Mouse (Mus musculus) midbrain, embryonic 10.5 days (tissue): ENCODE measurements at regions not wholly inside any gene's neighbourhood (a gene's known extent, or its start where the extent isn't known, plus 50 kb on each side); places are given as distances from the start of the nearest gene placed in this dataset.
"Not testable (repeated sequence)": the region's sequence is repeated elsewhere in the genome, so short reads cannot be mapped to it uniquely, and the experiment has no call there.

Source experiments
- DNase-seq: peaks from one replicate; pipeline ENCODE4 v3.0.0-alpha.2; 2017; ENCODE audit warnings: low spot score
- H3K27ac ChIP-seq: fragments of 300-500 bp; sonication (generic); replicated peaks from 2 replicates; pipeline ENCODE4 v1.5.1; 2016; ENCODE audit warnings: mild to moderate bottlenecking
- H3K27me3 ChIP-seq: fragments of 300-500 bp; sonication (generic); 2 replicates; pipeline ENCODE4 v1.6.1; 2016; ENCODE audit warnings: low read depth, mild to moderate bottlenecking; ENCODE audit not compliant: poor library complexity, severe bottlenecking
- H3K36me3 ChIP-seq: fragments of 300-500 bp; sonication (generic); 2 replicates; pipeline ENCODE4 v1.6.1; 2016; ENCODE audit warnings: mild to moderate bottlenecking, moderate library complexity
- H3K4me1 ChIP-seq: fragments of 300-500 bp; sonication (generic); 2 replicates; pipeline ENCODE4 v1.6.1; 2016
- H3K4me3 ChIP-seq: fragments of 300-500 bp; sonication (generic); 2 replicates; pipeline ENCODE4 v1.5.1; 2016; ENCODE audit warnings: mild to moderate bottlenecking, moderate library complexity
- H3K9me3 ChIP-seq: fragments of 300-500 bp; sonication (generic); replicated peaks from 2 replicates; pipeline ENCODE4 v1.6.1; 2016; ENCODE audit warnings: mild to moderate bottlenecking
- WGBS: fragments of 180-500 bp; shearing (Covaris S2); methylation state at CpG from one replicate; pipeline ENCODE4 v1.1.7; 2016; 5-methylcytosine and 5-hydroxymethylcytosine counted together

GRCm38 (mm10) chr3:151997111-151997510, 159.7 kb upstream of the Ptgfr start:
- H3K36me3 ChIP-seq: no peaks in the 10 kb centered on the region
- no peaks in the 10 kb centered on the region for H3K4me1 ChIP-seq
- H3K9me3 ChIP-seq: no peaks in the 10 kb centered on the region
- no peaks in the 10 kb centered on the region for H3K27me3 ChIP-seq
- 86% methylated on average over 4 of the region's 4 CpGs for WGBS
- no peak overlapping the region for H3K27ac ChIP-seq
- no peak overlapping the region for H3K4me3 ChIP-seq
- no peak for DNase-seq

- no peak overlapping the region for H3K27ac ChIP-seq
- H3K4me1 ChIP-seq: no peaks in the 10 kb centered on the region
- DNase-seq: no peak
- H3K27me3 ChIP-seq: no peaks in the 10 kb centered on the region
- no peaks in the 10 kb centered on the region for H3K9me3 ChIP-seq
- no peak overlapping the region for H3K4me3 ChIP-seq
- WGBS: 87% methylated on average over 1 of the region's 1 CpGs
- no peaks in the 10 kb centered on the region for H3K36me3 ChIP-seq
These were observed 150.8 kb upstream of the Ptgfr start for GRCm38 (mm10) chr3:151988221-151988620.

GRCm38 (mm10) chr3:151978136-151978535, 140.7 kb upstream of the Ptgfr start:
- DNase-seq: no peak
- WGBS: 62% methylated on average over 1 of the region's 1 CpGs
- H3K4me3 ChIP-seq: no peak overlapping the region
- no peak overlapping the region for H3K27ac ChIP-seq
- H3K4me1 ChIP-seq: no peaks in the 10 kb centered on the region
- no peaks in the 10 kb centered on the region for H3K36me3 ChIP-seq
- no peaks in the 10 kb centered on the region for H3K27me3 ChIP-seq
- H3K9me3 ChIP-seq: no peaks in the 10 kb centered on the region

GRCm38 (mm10) chr3:151977651-151978050, 140.2 kb upstream of the Ptgfr start:
- WGBS: 89% methylated on average over 4 of the region's 4 CpGs
- H3K9me3 ChIP-seq: no peaks in the 10 kb centered on the region
- H3K36me3 ChIP-seq: no peaks in the 10 kb centered on the region
- H3K27me3 ChIP-seq: no peaks in the 10 kb centered on the region
- no peaks in the 10 kb centered on the region for H3K4me1 ChIP-seq
- no peak overlapping the region for H3K27ac ChIP-seq
- no peak for DNase-seq
- no peak overlapping the region for H3K4me3 ChIP-seq

- Histone ChIP-seq H3K27me3 (no peaks in the 10 kb centered on the region), H3K36me3 (no peaks in the 10 kb centered on the region), H3K4me1 (no peaks in the 10 kb centered on the region), H3K4me3 (no peak overlapping the region), H3K27ac (no peak overlapping the region), H3K9me3 (no peaks in the 10 kb centered on the region)
- DNase-seq: no peak
- 88% methylated on average over 3 of the region's 3 CpGs for WGBS
These were observed 112.4 kb upstream of the Ptgfr start for GRCm38 (mm10) chr3:151949865-151950264.

- no peaks in the 10 kb centered on the region for H3K27me3 ChIP-seq
- DNase-seq: no peak
- WGBS: 88% methylated on average over 5 of the region's 5 CpGs
- H3K9me3 ChIP-seq: no peaks in the 10 kb centered on the region
- no peaks in the 10 kb centered on the region for H3K36me3 ChIP-seq
- no peak overlapping the region for H3K4me3 ChIP-seq
- H3K27ac ChIP-seq: no peak overlapping the region
- no peaks in the 10 kb centered on the region for H3K4me1 ChIP-seq
These were observed 110.7 kb upstream of the Ptgfr start for GRCm38 (mm10) chr3:151948015-151948645.

GRCm38 (mm10) chr3:151945916-151946315, 108.5 kb upstream of the Ptgfr start:
- H3K27me3 ChIP-seq: no peaks in the 10 kb centered on the region
- H3K36me3 ChIP-seq: no peaks in the 10 kb centered on the region
- no peaks in the 10 kb centered on the region for H3K9me3 ChIP-seq
- no peak for DNase-seq
- WGBS: 90% methylated on average over 3 of the region's 3 CpGs
- H3K27ac ChIP-seq: no peak overlapping the region
- H3K4me3 ChIP-seq: no peak overlapping the region
- no peaks in the 10 kb centered on the region for H3K4me1 ChIP-seq

- Histone ChIP-seq H3K9me3 (no peaks in the 10 kb centered on the region), H3K36me3 (no peaks in the 10 kb centered on the region), H3K4me3 (no peak overlapping the region), H3K27ac (no peak overlapping the region), H3K27me3 (no peaks in the 10 kb centered on the region), H3K4me1 (no peaks in the 10 kb centered on the region)
- WGBS: 66% methylated on average over 3 of the region's 3 CpGs
- no peak for DNase-seq
These were observed 106.1 kb upstream of the Ptgfr start for GRCm38 (mm10) chr3:151943542-151943941.

GRCm38 (mm10) chr3:151938472-151939029, 101.1 kb upstream of the Ptgfr start:
- WGBS: 84% methylated on average over 2 of the region's 2 CpGs
- Histone ChIP-seq H3K27me3 (no peaks in the 10 kb centered on the region), H3K4me3 (no peak overlapping the region), H3K9me3 (no peaks in the 10 kb centered on the region), H3K27ac (no peak overlapping the region), H3K36me3 (no peaks in the 10 kb centered on the region), H3K4me1 (no peaks in the 10 kb centered on the region)
- DNase-seq: no peak

GRCm38 (mm10) chr3:151931656-151932055, 94.2 kb upstream of the Ptgfr start:
- Histone ChIP-seq H3K27me3 (no peaks in the 10 kb centered on the region), H3K4me1 (no peaks in the 10 kb centered on the region), H3K9me3 (no peaks in the 10 kb centered on the region; the same call in 1 of the 2 replicates), H3K27ac (no peak overlapping the region), H3K4me3 (no peak overlapping the region), H3K36me3 (no peaks in the 10 kb centered on the region)
- no peak for DNase-seq

- no peaks in the 10 kb centered on the region for H3K36me3 ChIP-seq
- H3K4me3 ChIP-seq: no peak overlapping the region
- 89% methylated on average over 3 of the region's 3 CpGs for WGBS
- H3K9me3 ChIP-seq: no peaks in the 10 kb centered on the region; the same call in 1 of the 2 replicates
- H3K27me3 ChIP-seq: no peaks in the 10 kb centered on the region
- DNase-seq: no peak
- no peaks in the 10 kb centered on the region for H3K4me1 ChIP-seq
- H3K27ac ChIP-seq: no peak overlapping the region
These were observed 93.7 kb upstream of the Ptgfr start for GRCm38 (mm10) chr3:151931096-151931495.

GRCm38 (mm10) chr3:151914010-151914513, 76.6 kb upstream of the Ptgfr start:
- H3K36me3 ChIP-seq: no peaks in the 10 kb centered on the region
- H3K27me3 ChIP-seq: no peaks in the 10 kb centered on the region
- DNase-seq: peak; percentile 19
- WGBS: 71% methylated on average over 13 of the region's 13 CpGs
- H3K4me1 ChIP-seq: no peaks in the 10 kb centered on the region
- H3K9me3 ChIP-seq: no peaks in the 10 kb centered on the region
- no peak overlapping the region for H3K4me3 ChIP-seq
- no peak overlapping the region for H3K27ac ChIP-seq

GRCm38 (mm10) chr3:151912292-151912691, 74.9 kb upstream of the Ptgfr start:
- H3K4me1 ChIP-seq, H3K27ac ChIP-seq, H3K4me3 ChIP-seq, H3K9me3 ChIP-seq, DNase-seq, H3K27me3 ChIP-seq, H3K36me3 ChIP-seq: not testable (repeated sequence)
- 85% methylated on average over 11 of the region's 11 CpGs for WGBS
